Mouse (Mus musculus) bone marrow, adult 2 months (tissue): ENCODE measurements around the gene Slc35g3. TPM values are rescaled to one million over a fixed set of nuclear protein-coding genes. Genes with fewer than 3 reads are reported as not detected.

Experiments
- H3K27ac ChIP-seq: fragments of 200-500 bp; 2 replicates; pipeline ENCODE4 v1.5.1; 2012; ENCODE audit warnings: low read depth, mild to moderate bottlenecking, control low read depth, inconsistent platforms, low read length; ENCODE audit not compliant: control insufficient read depth, poor library complexity, insufficient read depth
- H3K4me1 ChIP-seq: fragments of 200-500 bp; 2 replicates; pipeline ENCODE4 v1.6.1; 2011; ENCODE audit warnings: low read length; ENCODE audit not compliant: control insufficient read depth, insufficient read depth
- H3K4me3 ChIP-seq: fragments of 200-500 bp; replicated peaks from 2 replicates; pipeline ENCODE3; 2011; ENCODE audit warnings: mild to moderate bottlenecking, low read depth, low read length, control low read depth; ENCODE audit not compliant: control insufficient read depth
- CTCF ChIP-seq: fragments of 200-500 bp; IDR thresholded peaks from 2 replicates; pipeline ENCODE4 v1.5.1; 2011; ENCODE audit warnings: low read length, control low read depth; ENCODE audit not compliant: control insufficient read depth, insufficient read depth
- POLR2A ChIP-seq: fragments of 200-500 bp; IDR thresholded peaks from 2 replicates; pipeline ENCODE4 v1.6.1; 2011; ENCODE audit warnings: low read depth, mild to moderate bottlenecking, control low read depth, low read length, borderline replicate concordance; ENCODE audit not compliant: control insufficient read depth
- WGBS: fragments of 180-500 bp; shearing (Covaris S2); methylation state at CpG from one replicate; pipeline ENCODE4 v1.1.7; 2018; 5-methylcytosine and 5-hydroxymethylcytosine counted together
- polyA plus RNA-seq: library from polyadenylated mRNA; stranded (reverse); fragments of >200 nt; gene quantifications from 2 replicates; pipeline ENCODE4 v1.2.4, GENCODE M21; 2011; ENCODE audit warnings: low replicate concordance; ENCODE audit not compliant: missing spikeins, insufficient read depth, insufficient read length

Gene Slc35g3
- polyA plus RNA-seq, 1 experiment: not detected

DNA sequence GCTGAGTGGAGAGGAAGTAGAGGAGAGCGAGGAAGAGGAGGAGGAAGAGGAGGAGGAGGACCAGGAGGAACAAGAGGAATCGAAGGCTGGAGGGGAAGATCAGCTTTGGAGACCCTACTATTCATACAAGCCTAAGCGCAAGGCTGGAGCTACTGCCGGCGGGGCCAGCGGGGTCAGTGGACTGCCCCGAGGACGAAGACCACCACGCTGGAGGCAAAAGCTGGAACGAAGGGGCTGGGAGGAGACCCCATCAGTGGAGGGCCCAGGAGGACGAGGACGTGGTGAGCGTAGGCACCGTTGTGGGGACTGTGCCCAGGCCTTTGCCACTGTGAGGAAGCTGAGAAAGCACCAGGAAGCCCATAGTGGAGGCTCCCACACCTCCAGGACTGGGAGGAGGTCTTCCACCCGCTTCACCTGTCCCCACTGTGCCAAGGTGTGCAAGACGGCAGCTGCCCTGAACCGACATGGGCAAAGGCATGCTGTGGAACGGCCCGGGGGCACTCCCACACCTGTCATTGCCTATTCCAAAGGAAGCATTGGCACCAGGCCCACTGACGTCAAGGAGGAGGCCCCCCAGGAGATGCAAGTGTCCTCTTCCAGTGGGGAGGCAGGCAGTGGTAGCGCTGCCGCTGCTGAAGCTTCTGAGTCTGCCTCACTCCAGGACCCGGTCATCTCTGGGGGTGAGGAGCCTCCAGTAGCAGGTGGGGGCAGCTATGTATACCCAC, 16.7 kb upstream of the Slc35g3 start:
- H3K4me1 ChIP-seq: no peaks in the 10 kb centered on the region; the same call in 1 of the 2 replicates
- TF ChIP-seq CTCF (no peak), POLR2A (no peak)
- no peak overlapping the region for H3K4me3 ChIP-seq
- no peak overlapping the region for H3K27ac ChIP-seq
- 73% methylated on average over 23 of the region's 23 CpGs for WGBS

DNA sequence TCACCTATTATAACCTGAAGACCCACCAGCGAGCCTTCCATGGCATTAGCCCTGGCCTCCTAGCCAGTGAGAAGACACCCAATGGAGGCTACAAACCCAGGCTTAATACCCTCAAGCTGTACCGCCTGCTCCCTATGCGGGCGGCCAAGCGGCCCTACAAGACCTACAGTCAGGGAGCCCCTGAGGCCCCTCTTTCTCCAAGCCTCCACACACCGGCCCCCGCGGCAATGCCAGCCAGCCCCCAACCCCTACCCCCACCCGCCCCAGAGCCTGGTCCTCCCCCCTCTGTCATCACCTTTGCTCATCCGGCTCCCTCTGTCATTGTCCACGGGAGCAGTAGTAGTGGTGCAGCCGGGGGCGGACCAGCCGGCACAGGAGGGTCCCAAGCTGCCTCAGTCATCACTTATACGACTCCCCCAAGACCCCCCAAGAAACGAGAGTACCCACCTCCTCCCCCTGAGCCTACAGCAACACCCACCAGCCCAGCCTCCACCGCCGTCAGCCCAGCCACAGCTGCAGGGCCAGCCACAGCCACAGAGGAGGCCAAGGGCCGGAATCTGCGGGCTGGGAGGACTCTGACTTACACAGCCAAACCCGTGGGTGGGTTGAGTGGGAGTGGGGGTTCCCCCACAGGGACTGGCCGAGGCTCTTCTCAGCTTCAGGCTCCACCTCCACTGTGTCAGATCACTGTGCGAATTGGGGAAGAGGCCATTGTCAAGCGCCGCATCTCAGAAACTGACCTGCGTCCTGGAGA, 15.9 kb upstream of the Slc35g3 start:
- TF ChIP-seq CTCF: no peak
- TF ChIP-seq POLR2A: no peak
- Histone ChIP-seq H3K4me1 (no peaks in the 10 kb centered on the region; the same call in 1 of the 2 replicates), H3K27ac (no peak overlapping the region), H3K4me3 (no peak overlapping the region)
- WGBS: 64% methylated on average over 26 of the region's 26 CpGs

- TF ChIP-seq POLR2A (no peak), CTCF (no peak)
- 89% methylated on average over 20 of the region's 20 CpGs for WGBS
- no peaks in the 10 kb centered on the region; the same call in 1 of the 2 replicates for H3K4me1 ChIP-seq
- no peak overlapping the region for H3K4me3 ChIP-seq
- no peak overlapping the region for H3K27ac ChIP-seq
Observed at GRCm38 (mm10) chr11:69776488-69776887, 14.7 kb upstream of the Slc35g3 start.

- Histone ChIP-seq H3K4me3 (no peak overlapping the region), H3K4me1 (no peaks in the 10 kb centered on the region; the same call in 1 of the 2 replicates), H3K27ac (no peak overlapping the region)
- no peak for TF ChIP-seq POLR2A
- no peak for TF ChIP-seq CTCF
- 87% methylated on average over 10 of the region's 10 CpGs for WGBS
Observed at GRCm38 (mm10) chr11:69775716-69776115, 13.9 kb upstream of the Slc35g3 start.

DNA sequence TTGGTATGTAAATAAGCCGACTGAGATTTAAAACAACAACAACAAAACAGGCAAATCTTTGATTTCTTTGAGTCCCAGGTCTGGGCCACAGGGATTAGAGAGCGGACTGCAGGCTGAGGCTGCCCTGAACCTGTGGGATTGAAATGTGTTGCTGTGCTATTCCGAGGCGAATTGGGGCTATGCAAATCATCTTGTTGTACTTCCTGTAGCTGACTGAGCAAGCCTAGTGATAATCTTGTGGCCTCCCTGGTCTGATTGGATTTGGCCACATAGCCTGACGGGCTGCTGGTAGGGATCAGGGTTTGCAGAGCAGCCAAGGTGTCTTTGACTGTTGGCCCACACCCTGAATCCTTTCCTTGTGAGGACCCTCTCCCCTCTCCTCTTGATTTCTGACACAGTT, 13.2 kb upstream of the Slc35g3 start:
- Histone ChIP-seq H3K4me1 (no peaks in the 10 kb centered on the region; the same call in 1 of the 2 replicates), H3K4me3 (no peak overlapping the region), H3K27ac (peak overlapping the region; percentile 41; the same call in 1 of the 2 replicates)
- WGBS: 43% methylated on average over 5 of the region's 5 CpGs
- TF ChIP-seq POLR2A: no peak
- TF ChIP-seq CTCF: no peak

DNA sequence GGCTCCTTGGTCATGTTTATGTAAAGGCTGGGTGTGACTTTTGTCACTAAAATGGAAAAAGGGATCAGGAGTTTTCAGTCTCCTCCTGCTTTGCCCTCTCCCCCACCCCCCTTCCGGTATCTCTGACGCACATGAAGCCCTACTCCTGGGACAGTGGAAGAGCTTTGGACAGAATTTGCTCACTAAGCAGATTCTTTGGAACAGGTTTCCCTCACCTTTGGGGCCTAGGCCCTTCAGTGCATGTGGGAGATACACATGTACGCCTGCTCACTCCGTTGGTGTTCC, 5.8 kb upstream of the Slc35g3 start:
- Histone ChIP-seq H3K4me1 (no peaks in the 10 kb centered on the region; the same call in 1 of the 2 replicates), H3K27ac (no peak overlapping the region), H3K4me3 (no peak overlapping the region)
- TF ChIP-seq POLR2A (no peak), CTCF (no peak)
- WGBS: 80% methylated on average over 4 of the region's 4 CpGs

- WGBS: 79% methylated on average over 13 of the region's 13 CpGs
- TF ChIP-seq POLR2A (no peak), CTCF (no peak)
- H3K4me1 ChIP-seq: no peaks in the 10 kb centered on the region; the same call in 1 of the 2 replicates
- no peak overlapping the region for H3K4me3 ChIP-seq
- H3K27ac ChIP-seq: no peak overlapping the region
Observed at GRCm38 (mm10) chr11:69766872-69767624, 5.3 kb upstream of the Slc35g3 start.

GRCm38 (mm10) chr11:69766126-69766609, 4.4 kb upstream of the Slc35g3 start:
- under 1% methylated on average over 37 of the region's 37 CpGs for WGBS
- TF ChIP-seq CTCF: no peak
- TF ChIP-seq POLR2A: peak; percentile 45; the same call in 1 of the 2 replicates
- no peaks in the 10 kb centered on the region; the same call in 1 of the 2 replicates for H3K4me1 ChIP-seq
- H3K27ac ChIP-seq: peak overlapping the region; percentile 62
- peak overlapping the region; percentile 54 for H3K4me3 ChIP-seq
